Mouse (Mus musculus): ENCODE measurements around the gene Prtn3. TPM values are rescaled to one million over a fixed set of nuclear protein-coding genes. Genes with fewer than 3 reads are reported as not detected.
"Not testable (repeated sequence)": the region's sequence is repeated elsewhere in the genome, so short reads cannot be mapped to it uniquely, and the experiment has no call there.

Prtn3 gene
- polyA plus RNA-seq, 1 experiment: not detected

DNA sequence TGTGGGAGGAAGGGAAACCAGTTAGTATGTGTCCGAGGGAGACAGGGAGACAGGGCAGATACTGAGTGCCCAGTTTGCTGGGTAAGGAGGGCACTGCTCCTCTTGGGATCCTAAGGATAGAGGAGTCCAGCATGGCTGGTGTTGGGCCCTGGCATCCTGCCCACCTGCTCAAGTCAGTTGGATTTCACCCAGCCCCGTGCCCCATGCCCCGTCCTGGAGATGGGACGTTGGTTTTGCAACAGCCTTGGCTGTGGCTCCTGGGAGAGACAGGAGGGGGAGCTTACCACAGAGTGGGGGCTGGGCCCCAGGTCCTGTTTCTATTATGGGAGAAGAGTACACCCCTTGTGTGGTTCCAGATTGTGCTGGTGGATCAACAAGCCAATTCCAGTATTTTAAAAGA, 10.2 kb downstream of the Prtn3 start:
- TF ChIP-seq CTCF (IDR thresholded peaks at IDR 0.05; ENCODE audit: borderline replicate concordance, insufficient read depth, low read length) (no peak), POLR2A (IDR thresholded peaks at IDR 0.05; ENCODE audit: low read depth, low read length) (no peak)
- Histone ChIP-seq H3K4me1 (ENCODE audit: control insufficient read depth, insufficient read depth, low read length) (no peaks in the 10 kb centered on the region), H3K4me3 (ENCODE audit: insufficient read depth, low read length) (no peak overlapping the region), H3K27ac (ENCODE audit: insufficient read depth, low read length) (no peak overlapping the region)

DNA sequence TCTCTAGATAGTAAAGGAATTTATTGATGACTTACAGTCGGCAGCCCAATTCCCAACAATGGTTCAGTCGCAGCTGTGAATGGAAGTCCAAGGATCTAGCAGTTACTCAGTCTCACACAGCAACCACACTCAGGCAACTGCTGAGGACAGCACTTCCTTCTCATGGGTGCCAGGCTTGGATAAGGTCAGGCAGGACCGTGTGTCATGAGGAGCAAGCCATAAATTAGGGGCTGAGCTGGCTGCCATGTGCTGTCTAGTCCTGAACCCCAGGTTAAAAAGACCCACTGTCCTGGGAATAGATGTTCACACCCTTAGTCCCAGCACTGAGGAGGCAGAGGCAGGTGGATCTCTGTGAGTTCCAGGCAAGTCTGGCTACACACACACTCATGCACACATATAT, 10.7 kb downstream of the Prtn3 start:
- not testable (repeated sequence) for H3K4me1 ChIP-seq (ENCODE audit: control insufficient read depth, insufficient read depth, low read length); H3K4me3 ChIP-seq (ENCODE audit: insufficient read depth, low read length); H3K27ac ChIP-seq (ENCODE audit: insufficient read depth, low read length)

DNA sequence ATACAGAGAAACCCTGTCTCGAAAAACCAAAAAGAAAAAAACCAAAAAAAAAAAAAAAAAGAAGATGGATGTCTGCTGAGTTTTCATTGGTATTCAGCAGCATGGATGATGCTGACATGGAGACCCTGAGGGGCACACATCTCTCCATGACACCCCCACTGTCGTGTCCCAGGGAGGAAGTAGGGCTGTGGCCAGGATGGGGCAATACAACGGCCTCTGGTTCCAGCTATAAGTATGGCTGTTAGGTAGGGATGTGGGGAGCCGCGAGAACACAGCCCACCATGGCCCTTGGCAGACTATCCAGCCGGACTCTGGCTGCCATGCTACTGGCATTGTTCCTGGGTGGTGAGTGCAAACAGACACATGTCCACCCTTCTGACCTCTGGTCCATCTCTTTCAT, 11.8 kb downstream of the Prtn3 start, which contains the start of gene Elane:
Elane (plus strand) TSS at position 194 of the 400 bp plus-strand sequence.
- TF ChIP-seq CTCF (IDR thresholded peaks at IDR 0.05; ENCODE audit: borderline replicate concordance, insufficient read depth, low read length): no peak
- no peak for TF ChIP-seq POLR2A (IDR thresholded peaks at IDR 0.05; ENCODE audit: low read depth, low read length)

DNA sequence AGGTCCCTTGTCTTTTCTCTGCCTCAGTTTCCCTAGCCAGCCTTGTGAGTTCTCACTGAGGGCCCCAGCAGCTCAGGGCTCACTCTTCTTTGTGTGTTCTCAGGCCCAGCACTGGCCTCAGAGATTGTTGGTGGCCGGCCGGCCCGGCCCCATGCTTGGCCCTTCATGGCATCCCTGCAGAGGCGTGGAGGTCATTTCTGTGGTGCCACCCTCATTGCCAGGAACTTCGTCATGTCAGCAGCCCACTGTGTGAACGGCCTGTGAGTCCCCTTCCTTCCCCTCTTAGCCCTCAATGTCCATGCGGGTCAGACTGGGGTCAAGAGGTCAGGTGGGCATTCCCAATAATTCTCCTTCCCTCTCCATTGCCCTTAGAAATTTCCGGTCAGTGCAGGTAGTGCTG, 12.3 kb downstream of the Prtn3 start:
- TF ChIP-seq CTCF (IDR thresholded peaks at IDR 0.05; ENCODE audit: borderline replicate concordance, insufficient read depth, low read length) (no peak), POLR2A (IDR thresholded peaks at IDR 0.05; ENCODE audit: low read depth, low read length) (no peak)
- Histone ChIP-seq H3K4me1 (ENCODE audit: control insufficient read depth, insufficient read depth, low read length) (no peaks in the 10 kb centered on the region), H3K27ac (ENCODE audit: insufficient read depth, low read length) (no peak overlapping the region), H3K4me3 (ENCODE audit: insufficient read depth, low read length) (no peak overlapping the region)

More for the DNA sequence above, 11.8 kb downstream of the Prtn3 start, which contains the start of gene Elane:
- Histone ChIP-seq H3K4me3 (ENCODE audit: insufficient read depth, low read length) (no peak within 1 kb of the TSS), H3K4me1 (ENCODE audit: control insufficient read depth, insufficient read depth, low read length) (no peaks in the 10 kb centered on the region), H3K27ac (ENCODE audit: insufficient read depth, low read length) (no peak within 1 kb of the TSS)

DNA sequence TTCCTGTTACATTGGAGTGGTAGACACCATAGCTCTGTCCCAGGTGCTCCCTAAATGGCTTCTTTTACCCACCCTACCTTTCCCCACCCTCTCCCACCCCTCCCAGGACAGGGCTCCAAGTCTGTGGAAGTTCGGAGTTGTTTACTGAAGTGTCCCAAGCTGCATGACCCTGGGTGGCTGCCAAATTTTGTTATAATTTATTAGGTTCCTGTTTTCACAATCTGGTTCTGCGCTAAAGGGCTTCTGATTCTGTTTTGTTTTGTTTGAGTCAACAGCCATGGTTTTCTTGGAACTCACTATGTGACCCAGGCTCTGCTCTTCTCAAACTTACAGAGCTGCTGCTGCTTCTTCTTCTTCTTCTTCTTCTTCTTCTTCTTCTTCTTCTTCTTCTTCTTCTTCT, 15.1 kb downstream of the Prtn3 start:
- no peaks in the 10 kb centered on the region for H3K4me1 ChIP-seq (ENCODE audit: control insufficient read depth, insufficient read depth, low read length)
- TF ChIP-seq POLR2A (IDR thresholded peaks at IDR 0.05; ENCODE audit: low read depth, low read length) (no peak), CTCF (IDR thresholded peaks at IDR 0.05; ENCODE audit: borderline replicate concordance, insufficient read depth, low read length) (no peak)
- no peak overlapping the region for H3K27ac ChIP-seq (ENCODE audit: insufficient read depth, low read length)
- no peak overlapping the region for H3K4me3 ChIP-seq (ENCODE audit: insufficient read depth, low read length)

DNA sequence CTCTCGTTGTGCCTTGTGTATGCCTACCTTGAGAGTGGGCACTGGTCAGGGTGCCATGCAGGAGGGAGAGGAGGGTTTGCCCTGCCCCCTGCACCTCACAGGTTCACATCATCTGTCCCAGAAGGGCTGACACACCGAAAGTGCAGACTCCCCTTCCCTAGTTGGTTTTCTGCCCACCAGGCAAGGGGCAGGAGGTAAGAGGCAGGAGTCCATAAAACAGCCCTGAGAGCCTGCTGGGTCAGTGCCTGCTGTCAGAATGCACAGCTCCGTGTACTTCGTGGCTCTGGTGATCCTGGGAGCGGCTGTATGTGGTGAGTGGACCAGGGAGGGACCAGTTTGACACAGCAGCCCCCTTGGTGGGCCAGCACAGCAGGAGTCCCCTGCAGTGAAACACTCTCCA, 16.4 kb downstream of the Prtn3 start, which contains the start of gene Cfd:
Cfd (plus strand) TSS at position 184 of the 400 bp plus-strand sequence.
- Histone ChIP-seq H3K4me1 (ENCODE audit: control insufficient read depth, insufficient read depth, low read length) (no peaks in the 10 kb centered on the region), H3K4me3 (ENCODE audit: insufficient read depth, low read length) (no peak within 1 kb of the TSS), H3K27ac (ENCODE audit: insufficient read depth, low read length) (no peak within 1 kb of the TSS)
- TF ChIP-seq CTCF (IDR thresholded peaks at IDR 0.05; ENCODE audit: borderline replicate concordance, insufficient read depth, low read length) (no peak), POLR2A (IDR thresholded peaks at IDR 0.05; ENCODE audit: low read depth, low read length) (no peak)

DNA sequence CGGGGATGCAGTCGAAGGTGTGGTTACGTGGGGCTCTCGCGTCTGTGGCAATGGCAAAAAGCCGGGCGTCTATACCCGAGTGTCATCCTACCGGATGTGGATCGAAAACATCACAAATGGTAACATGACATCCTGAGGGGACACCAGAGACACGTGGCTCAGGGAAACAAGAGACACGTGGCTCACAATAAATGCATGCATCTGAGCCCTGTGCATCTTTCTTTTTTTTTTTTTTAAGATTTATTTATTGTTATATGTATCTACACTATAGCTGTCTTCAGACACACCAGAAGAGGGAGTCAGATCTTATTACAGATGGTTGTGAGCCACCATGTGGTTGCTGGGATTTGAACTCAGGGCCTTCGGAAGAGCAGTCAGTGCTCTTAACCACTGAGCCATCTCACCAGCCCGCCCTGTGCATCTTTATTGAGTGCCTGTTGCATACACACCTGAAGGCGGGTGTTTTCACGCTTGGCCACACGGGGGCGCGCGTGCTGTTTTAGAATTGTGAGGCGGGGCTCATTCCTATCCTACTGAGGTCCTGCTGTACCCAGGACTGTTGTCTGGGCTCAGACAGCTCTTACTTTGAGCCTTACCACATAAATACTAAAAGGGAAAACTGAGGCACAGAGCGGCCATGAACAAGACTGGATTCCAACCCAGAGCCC, 18.3 kb downstream of the Prtn3 start:
- peak; percentile 64 for TF ChIP-seq CTCF (IDR thresholded peaks at IDR 0.05; ENCODE audit: borderline replicate concordance, insufficient read depth, low read length)
- not testable (repeated sequence) for H3K4me3 ChIP-seq (ENCODE audit: insufficient read depth, low read length); H3K4me1 ChIP-seq (ENCODE audit: control insufficient read depth, insufficient read depth, low read length); H3K27ac ChIP-seq (ENCODE audit: insufficient read depth, low read length)

DNA sequence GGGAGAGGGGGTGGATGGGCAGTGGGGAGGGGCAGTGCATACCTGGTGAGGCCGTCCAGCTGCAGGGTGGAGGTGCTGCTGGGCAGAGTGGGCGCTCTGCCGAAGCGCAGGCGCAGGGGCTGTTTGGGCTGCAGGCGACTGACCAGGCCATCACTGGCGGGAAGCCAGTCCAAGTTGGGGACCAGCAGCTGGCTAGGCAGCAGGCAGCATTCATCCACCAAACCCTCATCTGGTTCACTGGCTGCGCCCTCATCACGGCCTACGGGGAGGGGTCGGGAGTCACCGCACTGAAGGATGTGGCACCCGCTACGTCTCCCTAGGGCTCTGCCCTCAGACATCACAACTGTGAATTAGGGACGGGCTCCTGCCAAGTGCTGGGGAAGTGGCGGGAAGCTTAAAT, 22.0 kb downstream of the Prtn3 start:
- Histone ChIP-seq H3K4me3 (ENCODE audit: insufficient read depth, low read length) (no peak overlapping the region), H3K4me1 (ENCODE audit: control insufficient read depth, insufficient read depth, low read length) (no peaks in the 10 kb centered on the region), H3K27ac (ENCODE audit: insufficient read depth, low read length) (no peak overlapping the region)
- TF ChIP-seq POLR2A (IDR thresholded peaks at IDR 0.05; ENCODE audit: low read depth, low read length): no peak
- TF ChIP-seq CTCF (IDR thresholded peaks at IDR 0.05; ENCODE audit: borderline replicate concordance, insufficient read depth, low read length): no peak

DNA sequence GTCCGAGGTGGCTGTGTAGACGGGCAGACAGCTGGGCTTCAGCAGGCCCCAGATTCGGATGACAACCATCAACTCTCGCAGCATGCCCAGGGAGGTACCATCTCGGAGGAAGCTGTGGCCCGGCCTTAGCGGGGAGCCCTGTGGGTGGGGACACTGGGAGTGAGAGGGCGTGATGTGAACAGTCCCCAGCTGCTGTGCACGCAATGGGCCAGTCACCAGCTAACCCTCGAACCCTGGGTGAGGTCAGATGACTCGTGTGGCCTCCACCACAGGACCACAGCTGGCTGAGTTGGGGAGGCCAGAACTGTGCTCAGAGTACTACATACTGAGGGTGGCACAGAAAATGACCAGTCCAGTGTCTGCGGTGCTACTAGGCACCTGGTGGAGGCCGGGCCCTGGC, 22.5 kb downstream of the Prtn3 start:
- TF ChIP-seq POLR2A (IDR thresholded peaks at IDR 0.05; ENCODE audit: low read depth, low read length): no peak
- TF ChIP-seq CTCF (IDR thresholded peaks at IDR 0.05; ENCODE audit: borderline replicate concordance, insufficient read depth, low read length): no peak
- Histone ChIP-seq H3K4me1 (ENCODE audit: control insufficient read depth, insufficient read depth, low read length) (no peaks in the 10 kb centered on the region), H3K4me3 (ENCODE audit: insufficient read depth, low read length) (no peak overlapping the region), H3K27ac (ENCODE audit: insufficient read depth, low read length) (no peak overlapping the region)

DNA sequence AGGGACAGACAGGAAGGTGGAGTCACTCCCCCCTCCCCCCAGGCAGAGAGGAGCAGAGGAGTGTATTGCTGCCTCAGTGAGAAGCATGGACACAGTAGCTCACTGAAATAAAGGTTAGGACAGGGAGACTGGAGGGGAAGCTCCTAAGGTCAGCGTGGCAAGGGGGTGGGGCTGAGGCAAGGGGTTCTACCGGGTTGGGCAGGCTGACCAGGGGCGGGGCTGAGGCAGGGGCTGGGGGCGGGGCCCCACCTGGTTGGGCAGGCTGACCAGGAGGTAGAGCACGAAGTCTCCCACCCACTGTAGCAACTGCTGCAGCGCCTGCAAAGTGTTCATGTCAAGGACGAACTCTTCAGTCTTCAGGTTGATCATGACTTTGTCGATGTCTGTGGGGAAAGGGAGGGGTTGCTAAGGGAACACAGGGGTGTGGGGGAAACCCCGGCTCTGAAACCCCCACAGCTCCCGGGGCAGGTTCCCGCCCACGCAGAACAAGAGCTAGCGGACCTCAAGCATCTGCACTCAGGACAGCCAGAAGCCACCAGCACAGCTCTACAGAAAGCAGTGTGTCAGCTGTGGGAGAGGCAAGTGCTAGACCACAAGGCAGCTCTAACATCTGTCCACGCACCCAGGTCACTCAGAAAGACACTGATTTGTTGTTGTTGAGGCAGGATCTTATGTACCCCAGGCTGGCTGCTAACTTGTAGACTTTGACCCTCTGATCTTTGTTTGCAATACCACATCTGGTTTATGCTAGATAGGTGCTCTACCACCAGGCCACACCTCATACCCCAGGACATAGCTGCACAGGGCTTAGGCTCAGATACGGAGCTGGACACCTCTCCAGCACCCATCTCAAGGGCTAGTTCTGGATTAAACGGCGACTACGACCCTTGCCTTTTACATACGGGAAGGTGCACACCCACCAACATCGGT, 23.3 kb downstream of the Prtn3 start:
- H3K4me1 ChIP-seq (ENCODE audit: control insufficient read depth, insufficient read depth, low read length): no peaks in the 10 kb centered on the region
- H3K4me3 ChIP-seq (ENCODE audit: insufficient read depth, low read length): no peak overlapping the region
- H3K27ac ChIP-seq (ENCODE audit: insufficient read depth, low read length): no peak overlapping the region
- TF ChIP-seq CTCF (IDR thresholded peaks at IDR 0.05; ENCODE audit: borderline replicate concordance, insufficient read depth, low read length): no peak
- TF ChIP-seq POLR2A (IDR thresholded peaks at IDR 0.05; ENCODE audit: low read depth, low read length): no peak

Data from embryonic fibroblast, embryonic 13.5 days (primary cell).